21 mouse cellular contexts compared by ENCODE assay signal in the genomic region with DNA sequence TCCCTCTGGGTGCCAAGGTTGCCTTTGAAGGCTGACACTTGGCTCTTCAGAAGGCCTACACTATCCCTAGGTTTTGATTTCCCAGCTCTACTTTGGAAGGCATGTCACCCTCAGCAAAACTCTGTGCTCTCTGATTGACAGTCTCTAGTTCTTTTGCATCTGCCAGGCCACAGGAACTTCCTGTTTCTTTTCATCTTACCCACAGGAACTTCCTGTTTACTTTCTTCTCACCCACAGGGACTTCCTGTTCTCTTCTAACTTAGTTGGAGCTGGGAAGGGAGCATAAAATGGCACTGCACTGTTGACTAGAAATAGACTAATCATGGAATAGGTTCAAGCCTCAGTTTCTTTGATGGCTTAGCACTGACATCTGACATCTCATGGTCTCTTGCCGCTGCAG.
DNase-seq lines count a peak whose midpoint lies in the region; ATAC-seq and TF ChIP-seq lines count a peak whose summit lies in the region.
"Had no signal": no experiment of that assay in that cellular context is flagged by ENCODE, and none has a peak within 500 bp of the region (broad histone marks: within the 10 kb centered on the region; RNA-seq: fewer than 3 reads in every experiment).

No protein-coding gene starts in this region.

- TF ChIP-seq EP300 in MEL (IDR thresholded peaks at IDR 0.05; ENCODE audit: low read depth in 1 of 2, low read length in 2 of 2): no peak

- no peak overlapping the region for H3K4me3 ChIP-seq in testis, adult 2 months (ENCODE audit: control insufficient read depth, low read depth, low read length)
- H3K4me3 ChIP-seq in MEL (ENCODE audit: control insufficient read depth in 1 of 2, insufficient read depth in 1 of 2, low read depth in 2 of 2, low read length in 2 of 2): no peak overlapping the region
- no peak overlapping the region for H3K4me3 ChIP-seq in midbrain, embryonic 13.5 days (replicated peaks)
- H3K4me3 ChIP-seq: forebrain, embryonic 12.5 days; hindbrain, embryonic 12.5 days; neural tube, embryonic 13.5 days had no signal

- H3K9me3 ChIP-seq in MEL (replicated peaks; ENCODE audit: insufficient read depth, low read length): no peaks in the 10 kb centered on the region
- H3K9me3 ChIP-seq in midbrain, embryonic 13.5 days: no peaks in the 10 kb centered on the region
- H3K9me3 ChIP-seq: forebrain, embryonic 12.5 days; neural tube, embryonic 13.5 days had no signal

- H3K4me1 ChIP-seq in testis, adult 2 months (ENCODE audit: control insufficient read depth, insufficient read depth, low read length): no peaks in the 10 kb centered on the region
- H3K4me1 ChIP-seq in MEL (ENCODE audit: control insufficient read depth in 1 of 2, insufficient read depth in 2 of 2, low read length in 2 of 2): no peaks in the 10 kb centered on the region
- H3K4me1 ChIP-seq in midbrain, embryonic 13.5 days (replicated peaks): no peaks in the 10 kb centered on the region; the same call in 1 of the 2 replicates
- H3K4me1 ChIP-seq: forebrain, embryonic 12.5 days; hindbrain, embryonic 12.5 days; neural tube, embryonic 13.5 days had no signal

- H3K9ac ChIP-seq in MEL (ENCODE audit: control insufficient read depth, low read depth, low read length, poor library complexity, severe bottlenecking): no peak overlapping the region
- H3K9ac ChIP-seq in midbrain, embryonic 13.5 days (replicated peaks): no peak overlapping the region
- H3K9ac ChIP-seq: forebrain, embryonic 12.5 days; hindbrain, embryonic 12.5 days; neural tube, embryonic 13.5 days had no signal

- H3K79me2 ChIP-seq in MEL (ENCODE audit: control insufficient read depth, insufficient read depth, low read length, poor library complexity): no peaks in the 10 kb centered on the region

- no peaks in the 10 kb centered on the region for H3K36me3 ChIP-seq in testis, adult 2 months (ENCODE audit: control insufficient read depth, insufficient read depth, low read length)
- H3K36me3 ChIP-seq in MEL (ENCODE audit: control insufficient read depth in 1 of 2, insufficient read depth in 2 of 2, low read length in 2 of 2): no peaks in the 10 kb centered on the region
- no peaks in the 10 kb centered on the region for H3K36me3 ChIP-seq in midbrain, embryonic 13.5 days
- H3K36me3 ChIP-seq: forebrain, embryonic 12.5 days; G1E; hindbrain, embryonic 12.5 days; neural tube, embryonic 13.5 days had no signal

- no peak for TF ChIP-seq RAD21 in MEL (IDR thresholded peaks at IDR 0.05; ENCODE audit: low read depth, low read length)

- no peak for DNase-seq in testis, postnatal 10 days (ENCODE audit: low spot score)
- peak; percentile 14 for DNase-seq in MEL (ENCODE audit: low read depth, low spot score)
- DNase-seq in induced T-regulatory cell, adult 2 months (ENCODE audit: low read depth): peak; percentile 46
- peak; percentile 1 for DNase-seq in testis, postnatal 14 days (ENCODE audit: low spot score)
- no peak for DNase-seq in left cerebral cortex, adult 11 months (ENCODE audit: low spot score)
- DNase-seq in frontal cortex, postnatal 36 days (ENCODE audit: low spot score in 2 of 2): no peak
- DNase-seq: cerebellum, adult 2 months; cerebellum, postnatal 36 days; heart, adult 18-20 months; kidney, adult 9 months; kidney, postnatal 25 days; lung, adult 18-20 months; lung, postnatal 14 days; thymus, adult 2 months had no signal

- H3K4me2 ChIP-seq in midbrain, embryonic 13.5 days (replicated peaks): no peak overlapping the region
- H3K4me2 ChIP-seq: forebrain, embryonic 12.5 days; hindbrain, embryonic 12.5 days; liver, embryonic 11.5 days; neural tube, embryonic 13.5 days had no signal

- peak overlapping the region; percentile 100 for H3K27ac ChIP-seq in testis, adult 2 months (ENCODE audit: control insufficient read depth, insufficient read depth, low read depth, low read length)
- no peak overlapping the region for H3K27ac ChIP-seq in MEL (ENCODE audit: control insufficient read depth, low read depth, low read length)
- no peak overlapping the region for H3K27ac ChIP-seq in midbrain, embryonic 13.5 days
- H3K27ac ChIP-seq: forebrain, embryonic 12.5 days; hindbrain, embryonic 12.5 days; neural tube, embryonic 13.5 days had no signal

- WGBS in midbrain, embryonic 13.5 days: 97% methylated on average over 1 of the region's 1 CpGs

- TF ChIP-seq POLR2A in testis, adult 2 months (IDR thresholded peaks at IDR 0.05; ENCODE audit: control insufficient read depth, low read depth, low read length): no peak
- no peak for TF ChIP-seq POLR2A in MEL (IDR thresholded peaks at IDR 0.05; ENCODE audit: control insufficient read depth in 1 of 2, insufficient read depth in 1 of 2, low read depth in 1 of 2, low read length in 2 of 2, poor library complexity in 1 of 2)

- TF ChIP-seq CTCF in testis, adult 2 months (IDR thresholded peaks at IDR 0.05; ENCODE audit: control insufficient read depth, insufficient read depth, insufficient replicate concordance, low read depth, low read length): no peak
- no peak for TF ChIP-seq CTCF in MEL (IDR thresholded peaks at IDR 0.05 in 2 of 3, conservative IDR thresholded peaks at IDR 0.05 in 1 of 3; ENCODE audit: control insufficient read depth in 1 of 3, insufficient read depth in 1 of 3, low read depth in 2 of 3, low read length in 3 of 3, poor library complexity in 1 of 3, severe bottlenecking in 1 of 3)

- ATAC-seq in midbrain, embryonic 13.5 days: no peak

- H3K27me3 ChIP-seq in testis, adult 2 months (ENCODE audit: control insufficient read depth, insufficient read depth, low read length): no peaks in the 10 kb centered on the region
- H3K27me3 ChIP-seq in MEL (ENCODE audit: control insufficient read depth in 1 of 2, insufficient read depth in 2 of 2, low read length in 2 of 2): no peaks in the 10 kb centered on the region
- H3K27me3 ChIP-seq in midbrain, embryonic 13.5 days: 0 out of 2 replicates have a peak, but pooled peaks cover 4% of the 10 kb centered on the region
- H3K27me3 ChIP-seq: forebrain, embryonic 12.5 days; hindbrain, embryonic 12.5 days; neural tube, embryonic 13.5 days had no signal

TF ChIP-seq in MEL, 35 proteins besides CTCF, POLR2A, EP300 and RAD21:
- TF ChIP-seq TCF12 (IDR thresholded peaks at IDR 0.05; ENCODE audit: low read depth, low read length) (no peak), UBTF (IDR thresholded peaks at IDR 0.05; ENCODE audit: borderline replicate concordance, insufficient read depth, low read depth, low read length) (no peak), POLR2AphosphoS2 (IDR thresholded peaks at IDR 0.05; ENCODE audit: low read length) (no peak)

Comparison
In these comparisons a context has a peak if more than half of its experiments do, and no peak if none do; other contexts are left out.
1. DNase-seq: peak in MEL (single experiment), induced T-regulatory cell, adult 2 months (single experiment) and testis, postnatal 14 days (single experiment); none in testis, postnatal 10 days (single experiment), left cerebral cortex, adult 11 months (single experiment) and frontal cortex, postnatal 36 days (0 of 2).